Mouse (Mus musculus) intestine, embryonic 16.5 days (tissue): ENCODE data around the gene Gm37240. TPM values are rescaled to one million over a fixed set of nuclear protein-coding genes. Genes with fewer than 3 reads are reported as not detected.

Experiments
- ATAC-seq: fragments of 200-750 bp; cut with Nextera tagmentation; 2 replicates; pipeline ENCODE4 v1.8.0; 2017; ENCODE audit warnings: moderate TSS enrichment, moderate library complexity
- H3K27ac ChIP-seq: fragments of 300-500 bp; sonication (generic); 2 replicates; pipeline ENCODE4 v1.5.1; 2014; ENCODE audit warnings: mild to moderate bottlenecking, low read length
- H3K27me3 ChIP-seq: fragments of 300-500 bp; sonication (generic); replicated peaks from 2 replicates; pipeline ENCODE4 v1.6.1; 2014; ENCODE audit warnings: low read length, control low read depth, mixed read lengths; ENCODE audit not compliant: control insufficient read depth, insufficient read depth
- H3K36me3 ChIP-seq: fragments of 300-500 bp; sonication (generic); 2 replicates; pipeline ENCODE4 v1.6.1; 2014; ENCODE audit warnings: low read length, control low read depth; ENCODE audit not compliant: control insufficient read depth, insufficient read depth
- H3K4me1 ChIP-seq: fragments of 300-500 bp; sonication (generic); 2 replicates; pipeline ENCODE4 v1.6.1; 2014; ENCODE audit warnings: low read length, control low read depth, mixed read lengths; ENCODE audit not compliant: control insufficient read depth, insufficient read depth
- H3K4me2 ChIP-seq: fragments of 300-500 bp; sonication (generic); 2 replicates; pipeline ENCODE4 v1.6.1; 2014; ENCODE audit warnings: low read depth, low read length, control low read depth
- H3K4me3 ChIP-seq: fragments of 300-500 bp; sonication (generic); 2 replicates; pipeline ENCODE4 v1.5.1; 2014; ENCODE audit warnings: mild to moderate bottlenecking, low read length
- H3K9ac ChIP-seq: fragments of 300-500 bp; sonication (generic); 2 replicates; pipeline ENCODE4 v1.6.1; 2014; ENCODE audit warnings: low read depth, low read length
- H3K9me3 ChIP-seq: fragments of 300-500 bp; sonication (generic); 2 replicates; pipeline ENCODE4 v1.6.1; 2016; ENCODE audit warnings: low read length, control low read depth; ENCODE audit not compliant: control insufficient read depth
- whole genome bisulfite sequencing: fragments of 180-500 bp; shearing (Covaris S2); extraction: QIAGEN DNeasy Blood & Tissue Kit; methylation state at CpG from one replicate; pipeline ENCODE4 v1.1.7; 2014; 5-methylcytosine and 5-hydroxymethylcytosine counted together
- polyA plus RNA-seq: library from polyadenylated mRNA; unstranded; fragments of >200 nt; fragmentation: Nextera tagmentation; extraction: Ambion mirVana; gene quantifications from 2 replicates; pipeline ENCODE4 v1.2.1, GENCODE M21; 2015

Gm37240 gene
- polyA plus RNA-seq, 1 experiment from 2014 or later, result 6.8 TPM

DNA sequence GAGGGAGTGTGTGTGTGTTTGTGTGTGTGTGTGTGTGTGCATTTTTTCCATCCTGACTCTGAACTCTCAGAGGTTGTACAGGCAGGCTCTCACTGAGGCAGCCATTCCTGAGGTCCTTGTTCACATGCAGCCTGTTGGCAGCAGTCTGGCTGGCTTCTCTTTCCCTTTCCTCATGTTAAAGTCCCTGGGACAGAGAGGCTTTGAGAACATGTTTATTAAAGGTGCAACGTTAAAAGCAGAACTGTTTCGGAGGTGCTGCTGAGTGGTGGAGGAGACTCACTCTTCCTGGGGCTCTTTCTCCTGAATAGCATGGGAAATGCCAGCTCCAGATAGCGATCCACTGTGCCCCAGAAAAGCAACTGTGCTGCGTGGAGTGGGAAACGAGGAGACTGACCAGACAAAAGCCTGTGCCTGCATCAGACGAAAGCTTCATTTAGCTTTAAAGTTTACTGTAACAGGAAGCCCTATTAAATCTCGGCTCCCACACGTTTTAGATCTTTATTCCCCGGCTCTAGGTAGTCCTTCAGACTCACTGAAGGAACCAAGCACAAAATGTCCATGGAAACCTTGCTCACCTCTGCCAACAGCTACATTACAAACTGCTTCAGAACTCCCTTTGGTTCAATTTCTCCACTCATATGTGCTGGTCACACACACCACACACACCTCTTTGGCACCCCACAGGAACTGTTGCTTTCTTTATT, 45.0 kb downstream of the Gm37240 start:
- ATAC-seq, result no peak
- WGBS, result 31% methylated on average over 9 of the region's 9 CpGs
- no peaks in the 10 kb centered on the region for H3K36me3 ChIP-seq
- H3K4me2 ChIP-seq, result no peak overlapping the region
- no peaks in the 10 kb centered on the region for H3K27me3 ChIP-seq
- peak overlapping the region; percentile 37; the same call in 1 of the 2 replicates for H3K27ac ChIP-seq
- 0 out of 2 replicates have a peak, but pooled peaks cover 8% of the 10 kb centered on the region for H3K4me1 ChIP-seq
- no peaks in the 10 kb centered on the region for H3K9me3 ChIP-seq
- H3K4me3 ChIP-seq, result no peak overlapping the region
- H3K9ac ChIP-seq, result 0 out of 2 replicates have a peak overlapping the region, but pooled peaks have one; percentile 8

GRCm38 (mm10) chr3:85841454-85842176, 45.7 kb downstream of the Gm37240 start:
- Histone ChIP-seq H3K36me3 (no peaks in the 10 kb centered on the region), H3K27ac (no peak overlapping the region), H3K9ac (no peak overlapping the region), H3K4me3 (no peak overlapping the region), H3K9me3 (no peaks in the 10 kb centered on the region), H3K4me2 (no peak overlapping the region), H3K27me3 (no peaks in the 10 kb centered on the region), H3K4me1 (0 out of 2 replicates have a peak, but pooled peaks cover 8% of the 10 kb centered on the region)
- ATAC-seq, result no peak
- 31% methylated on average over 2 of the region's 2 CpGs for WGBS

DNA sequence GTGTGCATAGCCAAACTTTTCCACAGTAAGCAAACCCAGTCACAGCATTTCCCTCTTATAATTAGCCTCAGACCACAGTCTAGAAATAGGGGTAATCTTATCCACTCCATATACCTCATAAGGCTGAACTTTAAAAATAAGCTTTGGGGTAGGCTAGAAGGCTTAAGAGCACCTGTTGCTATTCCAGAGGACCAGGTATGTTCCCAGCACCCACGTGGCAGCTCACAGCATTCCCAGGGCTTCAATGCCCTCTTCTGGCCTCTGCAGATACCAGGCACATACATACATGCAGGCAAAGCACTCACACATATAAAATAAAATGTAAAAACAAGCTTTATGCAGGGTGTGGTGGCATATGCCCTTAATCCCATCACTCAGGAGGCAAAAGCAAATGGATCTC, 53.7 kb downstream of the Gm37240 start:
- WGBS, result 69% methylated on average over 1 of the region's 1 CpGs
- Histone ChIP-seq H3K27me3 (no peaks in the 10 kb centered on the region), H3K9ac (no peak overlapping the region), H3K4me2 (no peak overlapping the region), H3K27ac (no peak overlapping the region), H3K4me3 (no peak overlapping the region), H3K4me1 (no peaks in the 10 kb centered on the region; the same call in 1 of the 2 replicates), H3K36me3 (no peaks in the 10 kb centered on the region), H3K9me3 (no peaks in the 10 kb centered on the region)
- ATAC-seq, result no peak

GRCm38 (mm10) chr3:85832490-85833155, 54.7 kb downstream of the Gm37240 start:
- Histone ChIP-seq H3K36me3 (no peaks in the 10 kb centered on the region), H3K27me3 (no peaks in the 10 kb centered on the region), H3K4me1 (no peaks in the 10 kb centered on the region; the same call in 1 of the 2 replicates), H3K9ac (no peak overlapping the region), H3K4me3 (no peak overlapping the region), H3K27ac (no peak overlapping the region), H3K9me3 (no peaks in the 10 kb centered on the region), H3K4me2 (no peak overlapping the region)
- ATAC-seq, result no peak
- 78% methylated on average over 10 of the region's 10 CpGs for WGBS

- Histone ChIP-seq H3K4me3 (no peak overlapping the region), H3K4me2 (no peak overlapping the region), H3K9me3 (no peaks in the 10 kb centered on the region), H3K27ac (no peak overlapping the region), H3K9ac (no peak overlapping the region), H3K36me3 (no peaks in the 10 kb centered on the region), H3K27me3 (no peaks in the 10 kb centered on the region), H3K4me1 (no peaks in the 10 kb centered on the region; the same call in 1 of the 2 replicates)
- 70% methylated on average over 1 of the region's 1 CpGs for WGBS
- no peak for ATAC-seq
These were observed 55.5 kb downstream of the Gm37240 start for GRCm38 (mm10) chr3:85831785-85832184.

GRCm38 (mm10) chr3:85829047-85829446, 58.3 kb downstream of the Gm37240 start:
- ATAC-seq, result no peak
- WGBS, result 57% methylated on average over 4 of the region's 4 CpGs
- Histone ChIP-seq H3K27me3 (no peaks in the 10 kb centered on the region), H3K4me2 (no peak overlapping the region), H3K9me3 (no peaks in the 10 kb centered on the region), H3K4me1 (no peaks in the 10 kb centered on the region; the same call in 1 of the 2 replicates), H3K9ac (no peak overlapping the region), H3K36me3 (no peaks in the 10 kb centered on the region), H3K4me3 (no peak overlapping the region), H3K27ac (no peak overlapping the region)

GRCm38 (mm10) chr3:85827815-85828214, 59.5 kb downstream of the Gm37240 start:
- Histone ChIP-seq H3K4me3 (no peak overlapping the region), H3K27ac (no peak overlapping the region), H3K9ac (no peak overlapping the region), H3K9me3 (no peaks in the 10 kb centered on the region), H3K4me1 (no peaks in the 10 kb centered on the region; the same call in 1 of the 2 replicates), H3K27me3 (no peaks in the 10 kb centered on the region), H3K36me3 (no peaks in the 10 kb centered on the region), H3K4me2 (no peak overlapping the region)
- 78% methylated on average over 6 of the region's 6 CpGs for WGBS
- ATAC-seq, result no peak

DNA sequence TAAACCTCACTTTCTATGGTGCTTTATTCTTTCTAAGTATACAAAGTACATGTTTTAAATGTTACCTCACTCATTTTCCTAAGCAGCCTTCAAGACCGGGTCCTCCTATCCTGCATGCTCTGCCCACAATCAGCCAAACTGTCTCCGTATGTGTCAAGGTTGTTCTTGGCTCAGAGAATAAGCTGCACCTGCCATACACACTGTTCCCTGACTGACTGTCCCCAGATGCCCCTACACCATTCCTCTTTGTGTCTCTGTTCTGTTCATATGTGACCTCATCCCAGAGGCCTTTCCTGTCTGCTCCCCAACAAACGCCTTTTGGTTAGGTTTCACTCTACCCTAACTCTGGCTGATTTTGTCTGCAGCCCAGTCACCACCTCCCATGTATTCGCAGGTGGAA, 60.0 kb downstream of the Gm37240 start:
- H3K36me3 ChIP-seq, result no peaks in the 10 kb centered on the region
- no peak overlapping the region for H3K4me2 ChIP-seq
- no peaks in the 10 kb centered on the region for H3K4me1 ChIP-seq
- no peak overlapping the region for H3K27ac ChIP-seq
- no peaks in the 10 kb centered on the region for H3K27me3 ChIP-seq
- H3K9ac ChIP-seq, result no peak overlapping the region
- H3K9me3 ChIP-seq, result no peaks in the 10 kb centered on the region
- ATAC-seq, result no peak
- WGBS, result 68% methylated on average over 4 of the region's 4 CpGs
- no peak overlapping the region for H3K4me3 ChIP-seq

GRCm38 (mm10) chr3:85820839-85821548, 66.3 kb downstream of the Gm37240 start:
- no peaks in the 10 kb centered on the region for H3K36me3 ChIP-seq
- H3K4me2 ChIP-seq, result no peak overlapping the region
- ATAC-seq, result no peak
- no peak overlapping the region for H3K9ac ChIP-seq
- H3K4me1 ChIP-seq, result no peaks in the 10 kb centered on the region
- no peaks in the 10 kb centered on the region for H3K9me3 ChIP-seq
- WGBS, result 71% methylated on average over 15 of the region's 15 CpGs
- no peak overlapping the region for H3K27ac ChIP-seq
- no peaks in the 10 kb centered on the region for H3K27me3 ChIP-seq
- no peak overlapping the region for H3K4me3 ChIP-seq
